Mouse (Mus musculus) erythroblast, adult 5-6 weeks (primary cell): ENCODE results near the gene Ank2. TPM values are rescaled to one million over a fixed set of nuclear protein-coding genes. Genes with fewer than 3 reads are reported as not detected.

Experiments
- ATAC-seq: replicated peaks from 2 replicates; pipeline ENCODE4 v1.8.0; 2016; ENCODE audit warnings: moderate number of reproducible peaks, mild to moderate bottlenecking, moderate TSS enrichment, inconsistent platforms; ENCODE audit not compliant: poor library complexity, low FRiP score, severe bottlenecking
- total RNA-seq, 2 experiments: library from RNA; stranded (forward) in 1 of 2; stranded (reverse) in 1 of 2; fragments of 150-400 nt in 1 of 2; fragments of 200-764, 138-1000 nt in 1 of 2; gene quantifications; 2 replicates each; pipeline versions ENCODE4 v1.2.3 to v1.2.4; 2015 to 2017; ENCODE audit warnings: low replicate concordance in 2 of 2

Ank2 gene
- total RNA-seq, 2 experiments from 2014 or later: 0.34 TPM; not detected in 1

DNA sequence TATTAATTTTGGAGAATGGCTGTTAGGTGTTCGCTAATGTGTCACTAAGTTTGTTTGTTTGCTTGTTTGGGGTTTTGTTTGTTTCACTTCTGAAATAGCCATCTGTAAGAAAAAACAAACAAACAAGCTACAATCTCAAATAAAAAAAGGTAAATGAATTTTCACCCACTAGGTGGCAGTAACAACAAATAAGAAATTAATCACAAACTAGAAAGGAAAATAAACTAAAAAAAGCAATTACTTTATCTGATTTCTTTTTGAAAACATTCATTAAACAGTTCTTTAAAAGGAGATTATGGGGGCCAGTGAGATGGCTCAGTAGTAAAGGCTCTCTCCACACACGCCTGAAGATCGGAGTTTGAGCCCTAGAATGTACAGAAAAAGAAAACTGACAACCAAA, 189.1 kb downstream of the Ank2 start:
- ATAC-seq: no peak

DNA sequence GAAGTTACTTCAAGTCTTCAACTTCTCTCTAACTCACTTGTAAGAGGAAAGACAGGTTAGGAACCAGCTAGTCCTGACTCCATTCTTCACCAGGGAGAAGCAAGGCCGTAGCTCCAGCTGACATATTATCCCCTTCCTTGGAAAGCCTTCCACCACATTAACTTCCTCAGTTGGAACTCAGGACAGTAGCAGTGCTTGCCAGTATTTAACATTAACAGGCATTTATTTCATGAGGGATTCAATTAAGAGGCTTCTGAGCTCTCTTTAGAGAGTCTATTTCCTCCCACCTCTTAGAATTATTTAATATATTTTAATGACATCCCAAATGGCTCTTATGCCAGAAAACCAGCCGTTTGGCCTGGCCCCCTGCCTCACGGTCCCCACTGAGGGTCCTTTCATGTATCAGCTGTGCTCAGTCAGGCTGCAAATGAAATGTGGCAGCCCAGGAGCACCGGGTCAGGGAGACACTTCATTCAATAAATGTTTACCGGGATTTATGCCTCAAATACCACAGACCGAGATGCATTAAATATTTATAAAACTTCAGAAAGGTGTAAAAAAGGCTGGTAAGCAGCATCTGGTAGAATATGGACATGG, 195.1 kb downstream of the Ank2 start:
- no peak for ATAC-seq

DNA sequence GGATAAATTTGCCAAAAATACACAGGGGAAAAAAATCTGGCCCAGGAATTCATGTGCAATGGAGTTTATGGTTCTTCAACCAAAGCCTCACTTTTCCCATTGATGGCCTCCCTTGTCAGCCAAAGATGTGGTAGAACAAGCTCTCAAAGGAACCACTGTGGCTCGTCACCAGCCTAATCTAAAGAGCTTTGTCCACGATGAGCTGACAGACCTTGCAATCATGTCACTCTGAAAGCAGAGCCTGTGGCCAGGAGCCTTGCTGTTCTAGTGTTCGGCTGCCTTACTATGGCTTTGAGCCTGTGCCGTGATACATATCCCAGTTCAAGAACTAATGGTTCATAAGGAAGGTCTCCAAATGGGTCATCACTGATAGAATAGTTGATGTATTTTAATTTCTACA, 196.1 kb downstream of the Ank2 start:
- no peak for ATAC-seq

DNA sequence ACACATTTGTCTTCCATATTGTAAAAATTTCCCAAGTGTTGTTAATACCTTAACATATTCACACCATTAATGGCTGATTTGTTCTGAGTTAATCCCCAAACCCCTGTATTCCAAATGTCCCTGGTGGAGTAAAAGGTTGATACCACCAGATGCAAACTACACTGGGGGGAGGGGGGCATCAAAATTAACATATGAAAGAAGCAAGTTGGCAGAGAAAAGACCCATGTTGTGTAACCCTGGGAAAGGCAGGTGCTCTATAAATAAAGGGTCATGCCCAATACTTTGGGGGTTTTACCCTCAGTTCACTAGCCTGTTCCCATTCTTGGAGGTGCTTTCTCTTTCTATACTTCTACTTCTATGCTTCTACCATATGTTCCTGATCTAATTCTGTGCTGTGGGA, 198.4 kb downstream of the Ank2 start:
- no peak for ATAC-seq

- no peak for ATAC-seq
These were observed 203.2 kb downstream of the Ank2 start for GRCm38 (mm10) chr3:127295921-127296320.

GRCm38 (mm10) chr3:127294610-127295349, 204.4 kb downstream of the Ank2 start:
- no peak for ATAC-seq

GRCm38 (mm10) chr3:127294079-127294478, 205.1 kb downstream of the Ank2 start:
- no peak for ATAC-seq

DNA sequence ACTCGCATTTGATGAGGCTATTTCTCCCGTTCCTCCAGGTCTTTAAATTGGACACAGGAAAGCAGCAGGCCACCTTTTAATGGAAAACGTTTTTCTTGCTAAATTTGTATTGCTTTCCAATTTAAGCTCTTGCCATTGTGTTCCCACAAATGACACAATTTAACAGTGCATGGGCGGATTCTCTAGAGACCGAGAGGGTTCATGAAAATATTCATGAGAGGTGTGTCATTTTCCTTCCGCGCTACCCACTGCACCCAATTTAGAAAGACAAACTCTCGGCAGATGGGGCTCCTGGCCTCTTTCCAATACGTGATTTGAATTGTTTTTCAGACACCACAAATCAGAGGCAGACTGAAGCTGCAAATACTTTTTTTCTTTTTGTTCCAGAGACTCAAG, 205.7 kb downstream of the Ank2 start:
- ATAC-seq: no peak

- no peak for ATAC-seq
These were observed 206.2 kb downstream of the Ank2 start for GRCm38 (mm10) chr3:127292864-127293478.

DNA sequence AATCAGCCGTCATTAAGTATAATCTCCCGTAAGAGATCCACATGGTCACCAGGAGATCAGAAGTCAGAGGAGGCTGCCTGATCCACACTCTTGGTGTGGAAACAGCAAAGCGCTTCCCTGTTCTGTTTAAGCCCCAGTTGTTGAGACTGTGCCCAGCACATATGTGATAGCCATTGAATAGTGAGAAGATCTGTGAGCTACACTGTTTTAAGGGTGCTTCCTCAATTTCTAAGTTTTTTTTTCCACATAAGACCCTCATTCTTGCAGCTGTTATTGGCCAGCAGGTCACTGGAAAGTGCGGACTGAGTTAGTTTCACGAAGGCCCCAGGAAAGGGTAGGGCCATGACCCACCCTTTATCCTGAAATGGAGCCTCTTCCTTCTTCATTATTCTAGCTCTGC, 216.9 kb downstream of the Ank2 start:
- no peak for ATAC-seq

DNA sequence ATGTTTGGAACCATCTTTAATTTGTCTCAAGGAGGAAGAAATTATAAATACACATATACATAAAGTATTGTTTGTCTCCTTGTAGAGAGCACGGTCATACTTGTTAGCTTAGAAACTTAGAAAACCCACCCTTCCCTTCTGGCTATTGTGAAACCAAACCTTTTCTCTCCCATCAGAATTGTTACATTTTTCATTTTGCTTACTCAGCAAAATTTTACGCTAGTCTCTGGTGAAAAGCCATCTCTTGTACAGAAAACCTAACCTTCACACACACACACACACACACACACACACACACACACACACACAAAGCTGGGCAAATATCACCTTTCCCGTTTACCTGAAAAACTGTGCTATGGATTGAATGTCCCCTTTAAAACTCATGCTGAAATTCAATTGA, 217.8 kb downstream of the Ank2 start:
- no peak for ATAC-seq

GRCm38 (mm10) chr3:127280376-127280775, 218.8 kb downstream of the Ank2 start:
- ATAC-seq: no peak

- no peak for ATAC-seq
These were observed 223.2 kb downstream of the Ank2 start for GRCm38 (mm10) chr3:127275953-127276352.

DNA sequence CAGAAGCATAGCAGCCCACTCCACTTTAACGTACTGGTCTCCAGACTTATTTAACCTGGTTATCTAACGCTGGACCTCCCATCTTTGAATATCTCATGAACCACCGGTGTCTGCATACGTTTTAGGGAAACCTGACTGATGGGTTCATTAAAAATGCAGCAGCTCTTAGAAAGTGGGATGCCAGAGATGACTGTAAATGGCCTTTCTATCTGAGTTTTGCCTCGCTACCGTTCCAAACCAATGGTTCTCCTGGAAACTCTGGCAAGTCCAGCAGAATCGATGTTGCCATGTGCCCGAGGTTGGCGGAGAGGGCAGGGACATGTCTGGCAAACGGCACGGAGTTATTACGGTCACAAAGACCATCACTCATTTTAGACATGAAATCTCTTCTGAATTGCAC, 226.3 kb downstream of the Ank2 start:
- ATAC-seq: no peak

DNA sequence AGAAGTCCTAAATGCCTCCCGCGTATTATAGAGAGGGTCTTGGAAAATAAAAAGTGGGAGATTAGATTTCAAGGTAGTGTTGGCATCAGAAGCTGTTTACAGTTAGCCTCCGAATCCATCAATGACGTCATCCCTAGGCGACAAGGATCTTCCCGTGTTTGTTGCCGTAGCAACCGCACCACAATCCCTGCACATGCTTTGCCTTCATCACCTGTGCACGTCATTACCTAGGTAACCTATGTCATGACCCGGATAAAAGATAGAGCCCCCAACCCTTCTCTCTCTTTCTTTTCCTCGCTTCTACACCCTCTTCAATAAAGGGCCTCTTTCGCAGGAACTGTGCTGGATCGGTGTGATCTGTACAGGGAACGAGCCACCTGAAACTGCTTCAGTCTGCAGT, 229.5 kb downstream of the Ank2 start:
- ATAC-seq: no peak

GRCm38 (mm10) chr3:127267846-127268245, 231.3 kb downstream of the Ank2 start:
- ATAC-seq: no peak

DNA sequence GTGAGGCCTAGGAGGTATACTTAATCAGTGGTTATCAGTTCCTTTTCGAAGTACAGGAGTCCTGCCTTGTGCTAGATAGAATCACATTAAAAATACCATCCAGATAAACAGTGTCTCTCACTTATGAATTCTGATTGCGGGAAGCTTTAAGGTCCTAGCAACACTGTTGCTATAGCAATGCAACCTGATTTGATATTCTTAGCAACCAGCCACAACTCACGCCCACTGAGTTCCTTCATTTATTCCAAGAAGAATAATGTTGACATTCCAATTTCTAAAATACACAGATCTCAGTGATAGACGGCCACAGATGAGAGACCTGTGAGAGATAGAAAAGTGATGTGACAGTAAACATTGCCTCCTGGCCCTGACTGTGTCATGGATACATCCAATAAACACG, 233.4 kb downstream of the Ank2 start:
- ATAC-seq: no peak

- ATAC-seq: no peak
These were observed 234.0 kb downstream of the Ank2 start for GRCm38 (mm10) chr3:127265182-127265581.

DNA sequence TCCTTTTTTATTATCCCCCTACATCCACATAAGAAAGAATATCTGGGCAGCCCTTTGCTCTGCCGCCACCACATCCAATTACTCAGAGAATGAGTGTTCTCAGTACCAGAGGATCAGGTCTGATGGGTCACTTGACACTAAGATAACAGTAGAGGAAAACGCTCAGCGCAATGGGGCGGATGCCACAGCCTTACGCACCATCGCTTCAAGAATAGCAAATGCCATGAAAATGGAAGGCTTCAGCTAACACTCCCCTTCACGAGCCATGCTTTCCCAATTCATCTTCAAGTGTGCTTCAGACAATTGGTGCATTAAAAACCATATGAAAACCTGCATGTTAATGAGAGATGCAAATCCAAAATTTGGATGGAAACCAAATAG, 238.4 kb downstream of the Ank2 start:
- no peak for ATAC-seq

DNA sequence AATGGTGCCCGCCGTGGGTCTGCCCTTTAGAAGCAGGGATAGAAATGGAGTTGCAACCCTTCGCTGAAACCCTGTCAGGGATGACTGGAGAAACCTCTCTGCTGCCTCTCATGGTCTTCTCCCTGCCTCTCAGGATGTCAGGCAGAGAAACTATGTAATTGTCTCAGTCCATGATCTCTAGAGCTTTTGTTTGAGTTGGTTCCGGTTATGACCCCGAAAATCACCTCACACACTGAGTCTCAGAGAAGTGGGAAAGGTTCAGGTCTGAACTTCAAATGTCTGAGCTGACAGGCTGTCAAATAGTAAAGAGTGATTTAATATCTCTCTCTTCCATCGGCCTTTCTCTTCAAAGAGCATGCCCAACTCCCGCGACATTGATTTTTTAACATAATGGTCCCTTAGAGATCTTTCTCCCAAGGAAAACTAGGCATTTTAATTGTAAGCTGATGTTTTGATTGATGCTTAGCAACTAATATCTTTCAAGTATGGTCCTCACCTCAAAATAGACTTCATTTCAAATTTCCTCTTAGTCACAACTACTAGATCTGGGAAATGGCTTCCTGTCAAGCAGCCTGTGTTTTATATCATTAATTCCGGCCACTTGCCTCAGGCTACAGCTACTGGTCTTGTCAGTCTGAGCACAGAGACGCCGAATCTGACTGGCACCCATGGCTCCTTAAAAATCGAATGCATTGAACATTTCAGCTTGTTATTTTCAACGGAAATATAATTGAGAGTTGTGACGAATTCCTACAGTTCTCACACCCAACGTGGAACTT, 239.0 kb downstream of the Ank2 start:
- ATAC-seq: no peak
